ENCODE assay signal across 12 mouse cellular contexts in the genomic region with DNA sequence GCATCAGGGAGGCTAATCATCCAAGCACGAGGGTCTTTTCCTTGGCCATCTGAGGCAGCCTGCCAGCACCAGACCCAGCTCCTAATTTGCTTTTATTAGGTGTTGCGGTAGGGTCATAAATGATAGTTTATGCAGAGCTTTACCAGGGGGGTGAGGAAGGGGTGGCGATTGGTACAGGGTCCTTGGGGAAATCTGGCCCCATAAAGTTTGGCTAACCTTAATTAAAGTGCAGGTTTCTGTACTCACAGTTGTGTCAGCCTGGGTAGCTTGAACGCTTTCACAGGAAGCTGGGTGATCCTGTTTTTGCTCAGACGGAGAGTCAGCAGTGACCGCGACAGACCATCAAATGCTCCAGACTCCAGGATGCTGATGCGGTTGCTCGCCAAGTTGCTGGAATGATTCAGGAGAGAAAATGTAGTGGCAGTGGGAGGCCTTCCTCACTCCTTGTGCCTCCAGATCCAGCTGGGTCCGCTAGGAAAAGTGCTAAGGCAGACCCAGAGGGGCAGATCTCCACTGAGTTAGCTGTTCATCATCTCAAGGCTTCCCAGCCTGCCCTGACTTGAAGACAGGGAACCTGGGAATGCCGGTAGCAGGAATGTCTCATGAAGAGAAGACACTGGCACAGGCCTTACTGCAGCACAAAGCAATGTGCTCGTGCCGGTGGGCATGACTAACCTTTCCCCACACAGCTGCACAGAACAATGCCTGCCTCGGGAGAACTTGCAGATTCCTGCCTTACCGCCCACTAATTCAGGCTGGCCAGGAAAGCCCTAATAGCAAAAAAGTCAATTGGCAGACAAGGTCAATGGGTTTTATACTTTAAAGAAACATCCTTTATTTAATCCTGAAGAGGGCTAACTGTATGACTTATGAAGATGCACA.
DNase-seq lines count a peak whose midpoint lies in the region; ATAC-seq lines count a peak whose summit lies in the region.
"Had no signal": no experiment of that assay in that cellular context is flagged by ENCODE, and none has a peak within 500 bp of the region (broad histone marks: within the 10 kb centered on the region; RNA-seq: fewer than 3 reads in every experiment).

No protein-coding gene starts in this region.

- no peaks in the 10 kb centered on the region for H3K27me3 ChIP-seq in heart, embryonic 13.5 days (replicated peaks)
- no peaks in the 10 kb centered on the region for H3K27me3 ChIP-seq in embryonic facial prominence, embryonic 14.5 days (replicated peaks; ENCODE audit: control insufficient read depth, insufficient read depth, low read length)
- no peaks in the 10 kb centered on the region for H3K27me3 ChIP-seq in hindbrain, embryonic 14.5 days (ENCODE audit: control insufficient read depth, insufficient read depth, low read length)
- H3K27me3 ChIP-seq in midbrain, embryonic 15.5 days (replicated peaks), result no peaks in the 10 kb centered on the region
- no peaks in the 10 kb centered on the region for H3K27me3 ChIP-seq in kidney, embryonic 15.5 days

- ATAC-seq in heart, embryonic 13.5 days (ENCODE audit: extremely low read depth, insufficient number of reproducible peaks, low FRiP score, low TSS enrichment), result no peak
- ATAC-seq in embryonic facial prominence, embryonic 14.5 days (ENCODE audit: low read depth), result no peak
- ATAC-seq in hindbrain, embryonic 14.5 days (ENCODE audit: low FRiP score), result no peak
- no peak for ATAC-seq in midbrain, embryonic 15.5 days (replicated peaks)
- ATAC-seq in kidney, embryonic 15.5 days (replicated peaks; ENCODE audit: low FRiP score), result no peak
- ATAC-seq: liver, embryonic 12.5 days had no signal

- 66% methylated on average over 15 of the region's 15 CpGs for WGBS in heart, embryonic 13.5 days
- 54% methylated on average over 15 of the region's 15 CpGs for WGBS in embryonic facial prominence, embryonic 14.5 days
- WGBS in hindbrain, embryonic 14.5 days, result 39% methylated on average over 15 of the region's 15 CpGs
- 51% methylated on average over 15 of the region's 15 CpGs for WGBS in midbrain, embryonic 15.5 days
- 47% methylated on average over 15 of the region's 15 CpGs for WGBS in kidney, embryonic 15.5 days

- H3K36me3 ChIP-seq in heart, embryonic 13.5 days, result peaks cover 54% of the 10 kb centered on the region
- peaks cover 44% of the 10 kb centered on the region for H3K36me3 ChIP-seq in embryonic facial prominence, embryonic 14.5 days (ENCODE audit: control insufficient read depth, insufficient read depth, low read length)
- peaks cover 11% of the 10 kb centered on the region for H3K36me3 ChIP-seq in hindbrain, embryonic 14.5 days (replicated peaks; ENCODE audit: control insufficient read depth, insufficient read depth)
- no peaks in the 10 kb centered on the region for H3K36me3 ChIP-seq in midbrain, embryonic 15.5 days (replicated peaks)
- H3K36me3 ChIP-seq in kidney, embryonic 15.5 days, result peaks cover 19% of the 10 kb centered on the region
- H3K36me3 ChIP-seq: liver, embryonic 12.5 days had no signal

- no peak overlapping the region for H3K4me2 ChIP-seq in heart, embryonic 13.5 days
- no peak overlapping the region for H3K4me2 ChIP-seq in embryonic facial prominence, embryonic 14.5 days (ENCODE audit: low read depth, low read length)
- H3K4me2 ChIP-seq in hindbrain, embryonic 14.5 days (replicated peaks), result no peak overlapping the region
- H3K4me2 ChIP-seq in midbrain, embryonic 15.5 days, result no peak overlapping the region
- H3K4me2 ChIP-seq in kidney, embryonic 15.5 days, result no peak overlapping the region
- H3K4me2 ChIP-seq: liver, embryonic 12.5 days had no signal

- peaks cover 31% of the 10 kb centered on the region for H3K4me1 ChIP-seq in heart, embryonic 13.5 days
- H3K4me1 ChIP-seq in embryonic facial prominence, embryonic 14.5 days (ENCODE audit: control insufficient read depth, insufficient read depth, low read length), result peaks cover 20% of the 10 kb centered on the region
- peaks cover 37% of the 10 kb centered on the region for H3K4me1 ChIP-seq in hindbrain, embryonic 14.5 days (replicated peaks; ENCODE audit: control insufficient read depth, insufficient read depth, low read length)
- peaks cover 28% of the 10 kb centered on the region for H3K4me1 ChIP-seq in midbrain, embryonic 15.5 days
- peaks cover 41% of the 10 kb centered on the region for H3K4me1 ChIP-seq in kidney, embryonic 15.5 days
- H3K4me1 ChIP-seq: liver, embryonic 12.5 days had no signal

- H3K27ac ChIP-seq in heart, embryonic 13.5 days (replicated peaks), result no peak overlapping the region; the same call in 1 of the 2 replicates
- peak overlapping the region; percentile 50; the same call in 1 of the 2 replicates for H3K27ac ChIP-seq in embryonic facial prominence, embryonic 14.5 days (replicated peaks; ENCODE audit: low read depth, low read length)
- H3K27ac ChIP-seq in hindbrain, embryonic 14.5 days, result 0 out of 2 replicates have a peak overlapping the region, but pooled peaks have one; percentile 6
- H3K27ac ChIP-seq in midbrain, embryonic 15.5 days, result 0 out of 2 replicates have a peak overlapping the region, but pooled peaks have one; percentile 4
- no peak overlapping the region for H3K27ac ChIP-seq in kidney, embryonic 15.5 days
- H3K27ac ChIP-seq: liver, embryonic 12.5 days; macrophage had no signal

- no peak for DNase-seq in heart, adult 9 months (ENCODE audit: low spot score in 2 of 2)
- DNase-seq in embryonic facial prominence, embryonic 14.5 days (ENCODE audit: low spot score), result no peak
- no peak for DNase-seq in hindbrain, embryonic 14.5 days (ENCODE audit: low spot score)
- no peak for DNase-seq in adrenal gland, postnatal 36 days
- DNase-seq in frontal cortex, postnatal 36 days (ENCODE audit: low spot score in 2 of 2), result no peak
- DNase-seq: heart, postnatal 10 days; right cerebral cortex, postnatal 25 days had no signal

- H3K9ac ChIP-seq in heart, embryonic 13.5 days, result 0 out of 2 replicates have a peak overlapping the region, but pooled peaks have one; percentile 26
- H3K9ac ChIP-seq in embryonic facial prominence, embryonic 14.5 days (ENCODE audit: low read depth, low read length), result no peak overlapping the region
- H3K9ac ChIP-seq in hindbrain, embryonic 14.5 days, result no peak overlapping the region
- H3K9ac ChIP-seq in midbrain, embryonic 15.5 days, result no peak overlapping the region
- H3K9ac ChIP-seq in kidney, embryonic 15.5 days, result no peak overlapping the region
- H3K9ac ChIP-seq: liver, embryonic 12.5 days had no signal

- no peaks in the 10 kb centered on the region for H3K9me3 ChIP-seq in heart, embryonic 13.5 days
- H3K9me3 ChIP-seq in embryonic facial prominence, embryonic 14.5 days (ENCODE audit: control insufficient read depth, low read length), result no peaks in the 10 kb centered on the region
- no peaks in the 10 kb centered on the region for H3K9me3 ChIP-seq in hindbrain, embryonic 14.5 days (ENCODE audit: control insufficient read depth, low read length)
- no peaks in the 10 kb centered on the region for H3K9me3 ChIP-seq in midbrain, embryonic 15.5 days
- no peaks in the 10 kb centered on the region for H3K9me3 ChIP-seq in kidney, embryonic 15.5 days (replicated peaks)
- H3K9me3 ChIP-seq: liver, embryonic 12.5 days had no signal

- no peak overlapping the region for H3K4me3 ChIP-seq in heart, embryonic 13.5 days
- H3K4me3 ChIP-seq in embryonic facial prominence, embryonic 14.5 days (ENCODE audit: low read depth, low read length), result no peak overlapping the region
- H3K4me3 ChIP-seq in hindbrain, embryonic 14.5 days (replicated peaks; ENCODE audit: low read length), result no peak overlapping the region
- no peak overlapping the region for H3K4me3 ChIP-seq in midbrain, embryonic 15.5 days
- no peak overlapping the region for H3K4me3 ChIP-seq in kidney, embryonic 15.5 days (replicated peaks)
- H3K4me3 ChIP-seq: liver, embryonic 12.5 days had no signal

Comparison
In these comparisons a context has a peak if more than half of its experiments do, and no peak if none do; other contexts are left out.
1. H3K27ac ChIP-seq: peak in embryonic facial prominence, embryonic 14.5 days (single experiment), hindbrain, embryonic 14.5 days (single experiment) and midbrain, embryonic 15.5 days (single experiment); none in heart, embryonic 13.5 days (single experiment) and kidney, embryonic 15.5 days (single experiment).